Mouse (Mus musculus) liver, embryonic 14.5 days (tissue): ENCODE results near the gene Acox2.

ENCODE experiments used
- CTCF ChIP-seq: IDR thresholded peaks from 2 replicates; pipeline ENCODE4 v1.5.1; 2016; ENCODE audit warnings: antibody characterized with exemption, low read depth, control low read depth
- EP300 ChIP-seq: IDR thresholded peaks from 2 replicates; pipeline ENCODE4 v1.6.1; 2016; ENCODE audit warnings: antibody characterized with exemption, low read depth

- TF ChIP-seq EP300 (no peak), CTCF (no peak)
These were observed 49.5 kb upstream of the Acox2 start for GRCm38 (mm10) chr14:8308650-8309049.
